Mouse (Mus musculus): ENCODE measurements around the gene Tmem267. TPM values are rescaled to one million over a fixed set of nuclear protein-coding genes. Genes with fewer than 3 reads are reported as not detected.
A peak's percentile ranks its signal among the peaks of the same experiment; 100 is the strongest.

The Tmem267 gene
- polyA plus RNA-seq (2014; fragmentation: Nextera tagmentation; extraction: Ambion mirVana), result 0.98 and 2.4 TPM in 2 replicates

DNA sequence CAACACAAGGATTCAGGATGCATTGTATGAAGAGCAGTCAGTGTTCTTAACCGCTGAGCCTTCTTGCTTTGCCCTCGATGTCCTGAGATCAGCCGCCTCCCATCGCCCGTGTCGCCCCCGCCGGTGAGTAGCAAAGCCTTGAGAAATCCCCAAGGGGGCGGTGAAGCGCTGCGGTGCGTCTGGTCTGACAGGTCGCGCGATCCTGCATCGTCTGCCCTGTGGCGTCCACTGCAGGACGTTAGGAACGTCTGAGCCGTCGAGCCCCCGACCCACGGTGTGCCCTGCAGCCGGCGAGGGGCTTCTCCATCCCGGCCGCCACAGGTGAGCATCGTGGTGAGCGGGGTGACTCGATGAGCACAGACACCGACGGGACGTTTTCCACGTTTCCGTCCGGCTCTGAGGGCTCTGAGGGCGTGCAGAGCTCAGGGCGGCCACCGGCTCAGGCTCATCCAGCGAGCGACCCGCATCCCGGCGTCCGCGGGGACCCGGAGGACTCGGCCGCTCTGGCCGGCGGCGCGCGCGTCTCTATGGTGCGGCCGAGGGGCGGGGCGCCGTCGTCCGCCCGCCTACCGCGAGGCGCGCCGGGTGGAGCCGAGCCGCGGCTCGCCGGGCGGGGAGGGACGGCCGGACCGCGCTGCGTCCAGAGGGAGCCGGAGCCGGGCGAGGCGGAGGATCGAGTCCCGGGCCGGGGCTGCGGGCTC, at the start of gene Tmem267, which contains the start of gene 3110070M22Rik:
Tmem267 (plus strand) TSS at position 160 of the 701 bp plus-strand sequence.
3110070M22Rik (minus strand) TSS at position 504 of the 701 bp plus-strand sequence.
- Histone ChIP-seq H3K9ac (ENCODE audit: low read length) (no peak within 1 kb of the TSS), H3K4me2 (ENCODE audit: low read length) (no peak within 1 kb of the TSS), H3K27me3 (replicated peaks; ENCODE audit: control insufficient read depth, insufficient read depth, low read length) (no peaks in the 10 kb centered on the region), H3K36me3 (ENCODE audit: control insufficient read depth, insufficient read depth, low read length) (peaks cover 33% of the 10 kb centered on the region), H3K9me3 (ENCODE audit: control insufficient read depth, low read length) (no peaks in the 10 kb centered on the region), H3K4me3 (ENCODE audit: low read depth, low read length) (no peak within 1 kb of the TSS), H3K4me1 (replicated peaks; ENCODE audit: control insufficient read depth, insufficient read depth, low read length) (no peaks in the 10 kb centered on the region), H3K27ac (ENCODE audit: low read depth) (no peak within 1 kb of the TSS; the same call in 1 of the 2 replicates)
- WGBS, result 63% methylated on average over 87 of the region's 87 CpGs
- DNase-seq (ENCODE audit: low spot score) (peak; percentile 77), ATAC-seq (replicated peaks; ENCODE audit: low FRiP score, low TSS enrichment, low read depth) (no peak)

DNA sequence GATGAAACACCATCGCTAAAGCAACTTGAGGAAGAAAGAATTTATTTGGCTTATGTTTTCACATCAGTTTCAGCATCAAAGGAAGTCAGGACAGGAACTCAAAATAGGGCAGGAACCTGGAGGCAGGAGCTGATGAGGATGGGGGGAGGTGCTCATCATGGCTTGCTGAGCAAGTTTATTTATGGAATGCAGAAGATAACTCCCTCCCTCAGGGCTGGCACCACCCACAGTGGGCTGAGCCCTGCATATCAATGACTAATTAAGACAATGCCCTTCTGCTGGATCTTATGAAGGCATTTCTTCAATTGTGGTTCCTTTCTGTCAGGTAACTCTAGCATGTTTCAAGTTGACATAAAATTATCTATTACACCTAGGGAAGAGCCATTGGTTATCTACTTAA, 45.6 kb upstream of the Tmem267 start:
- 91% methylated on average over 1 of the region's 1 CpGs for WGBS
- peaks cover 83% of the 10 kb centered on the region for H3K36me3 ChIP-seq (ENCODE audit: control insufficient read depth, insufficient read depth, low read length)
- no peak for ATAC-seq (replicated peaks; ENCODE audit: low FRiP score, low TSS enrichment, low read depth)
- no peaks in the 10 kb centered on the region for H3K9me3 ChIP-seq (ENCODE audit: control insufficient read depth, low read length)
- no peaks in the 10 kb centered on the region for H3K4me1 ChIP-seq (replicated peaks; ENCODE audit: control insufficient read depth, insufficient read depth, low read length)
- DNase-seq (ENCODE audit: low spot score), result no peak
- H3K9ac ChIP-seq (ENCODE audit: low read length), result no peak overlapping the region
- H3K27ac ChIP-seq (ENCODE audit: low read depth), result no peak overlapping the region
- H3K4me3 ChIP-seq (ENCODE audit: low read depth, low read length), result no peak overlapping the region
- no peak overlapping the region for H3K4me2 ChIP-seq (ENCODE audit: low read length)
- H3K27me3 ChIP-seq (replicated peaks; ENCODE audit: control insufficient read depth, insufficient read depth, low read length), result no peaks in the 10 kb centered on the region

DNA sequence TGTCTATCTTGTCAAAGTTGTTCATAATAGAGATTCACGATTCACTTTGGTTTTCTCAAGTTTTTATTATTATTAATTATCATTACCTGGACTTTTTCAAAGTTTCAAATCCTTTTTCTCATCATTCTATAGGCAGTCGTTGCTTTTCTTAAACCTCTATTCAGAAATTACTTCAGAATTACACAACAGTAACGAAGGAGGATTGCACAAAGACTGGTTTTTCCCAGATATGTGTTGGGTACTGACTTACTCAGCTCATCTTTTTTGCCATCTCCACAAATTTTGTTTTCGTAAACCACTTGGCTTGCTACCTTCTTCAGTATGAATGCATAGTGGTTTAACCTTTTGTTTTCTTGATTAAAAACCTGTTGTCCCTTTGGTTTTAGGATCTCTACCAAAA, 34.3 kb upstream of the Tmem267 start:
- ATAC-seq (replicated peaks; ENCODE audit: low FRiP score, low TSS enrichment, low read depth), result no peak
- no peak overlapping the region for H3K4me3 ChIP-seq (ENCODE audit: low read depth, low read length)

DNA sequence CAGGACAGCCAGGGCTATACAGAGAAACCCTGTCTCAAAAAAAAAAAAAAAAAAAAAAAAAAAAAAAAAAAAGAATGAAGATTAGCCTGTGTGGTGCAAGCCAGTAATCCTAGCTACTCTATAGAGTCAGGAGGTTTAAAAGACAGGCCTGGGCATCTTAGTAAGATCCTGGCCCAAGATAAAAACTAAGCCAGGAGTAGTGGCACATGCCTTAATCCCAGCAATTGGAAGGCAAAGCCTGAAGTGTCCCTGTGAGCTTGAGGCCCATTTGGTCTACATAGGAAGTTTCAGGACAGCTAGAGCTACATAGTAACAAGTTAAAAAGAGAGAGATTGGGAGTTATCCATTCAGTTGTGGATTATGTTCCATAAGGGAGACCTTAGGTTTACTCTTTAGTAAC, 32.8 kb upstream of the Tmem267 start:
- Histone ChIP-seq H3K4me3 (ENCODE audit: low read depth, low read length) (no peak overlapping the region), H3K4me1 (replicated peaks; ENCODE audit: control insufficient read depth, insufficient read depth, low read length) (no peaks in the 10 kb centered on the region), H3K36me3 (ENCODE audit: control insufficient read depth, insufficient read depth, low read length) (peaks cover 73% of the 10 kb centered on the region), H3K4me2 (ENCODE audit: low read length) (no peak overlapping the region), H3K9me3 (ENCODE audit: control insufficient read depth, low read length) (no peaks in the 10 kb centered on the region), H3K27me3 (replicated peaks; ENCODE audit: control insufficient read depth, insufficient read depth, low read length) (no peaks in the 10 kb centered on the region), H3K27ac (ENCODE audit: low read depth) (no peak overlapping the region), H3K9ac (ENCODE audit: low read length) (no peak overlapping the region)
- DNase-seq (ENCODE audit: low spot score) (no peak), ATAC-seq (replicated peaks; ENCODE audit: low FRiP score, low TSS enrichment, low read depth) (no peak)

More for the DNA sequence above, 34.3 kb upstream of the Tmem267 start:
- no peaks in the 10 kb centered on the region for H3K4me1 ChIP-seq (replicated peaks; ENCODE audit: control insufficient read depth, insufficient read depth, low read length)
- no peak overlapping the region for H3K27ac ChIP-seq (ENCODE audit: low read depth)
- DNase-seq (ENCODE audit: low spot score), result no peak
- peaks cover 68% of the 10 kb centered on the region for H3K36me3 ChIP-seq (ENCODE audit: control insufficient read depth, insufficient read depth, low read length)
- H3K9me3 ChIP-seq (ENCODE audit: control insufficient read depth, low read length), result no peaks in the 10 kb centered on the region
- H3K27me3 ChIP-seq (replicated peaks; ENCODE audit: control insufficient read depth, insufficient read depth, low read length), result no peaks in the 10 kb centered on the region
- WGBS, result 94% methylated on average over 4 of the region's 4 CpGs
- H3K9ac ChIP-seq (ENCODE audit: low read length), result no peak overlapping the region
- H3K4me2 ChIP-seq (ENCODE audit: low read length), result no peak overlapping the region

DNA sequence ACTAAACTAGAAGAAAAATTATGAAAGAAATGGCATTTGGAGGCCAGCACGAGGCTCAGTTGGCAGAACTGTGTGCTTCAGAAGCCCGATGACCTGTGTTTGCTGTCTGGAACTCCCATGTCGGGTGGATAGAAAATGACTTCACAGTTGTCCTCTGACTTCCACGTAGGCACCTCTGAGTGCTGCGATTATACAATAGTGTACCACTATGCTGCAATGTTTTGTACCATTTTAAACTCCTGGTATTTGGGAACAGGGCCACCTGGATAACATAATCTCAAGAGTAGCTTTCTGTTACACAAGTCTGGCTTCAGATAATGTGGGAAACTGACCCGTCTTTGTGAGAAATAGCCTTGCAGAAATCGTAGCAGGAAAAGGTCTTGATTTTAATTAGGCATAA, 31.5 kb upstream of the Tmem267 start:
- peaks cover 60% of the 10 kb centered on the region for H3K36me3 ChIP-seq (ENCODE audit: control insufficient read depth, insufficient read depth, low read length)
- ATAC-seq (replicated peaks; ENCODE audit: low FRiP score, low TSS enrichment, low read depth) (no peak), DNase-seq (ENCODE audit: low spot score) (no peak)
- H3K4me1 ChIP-seq (replicated peaks; ENCODE audit: control insufficient read depth, insufficient read depth, low read length), result no peaks in the 10 kb centered on the region
- WGBS, result 92% methylated on average over 7 of the region's 7 CpGs
- H3K27ac ChIP-seq (ENCODE audit: low read depth), result no peak overlapping the region
- no peak overlapping the region for H3K4me2 ChIP-seq (ENCODE audit: low read length)
- no peaks in the 10 kb centered on the region for H3K27me3 ChIP-seq (replicated peaks; ENCODE audit: control insufficient read depth, insufficient read depth, low read length)
- no peak overlapping the region for H3K9ac ChIP-seq (ENCODE audit: low read length)
- no peak overlapping the region for H3K4me3 ChIP-seq (ENCODE audit: low read depth, low read length)
- H3K9me3 ChIP-seq (ENCODE audit: control insufficient read depth, low read length), result no peaks in the 10 kb centered on the region

DNA sequence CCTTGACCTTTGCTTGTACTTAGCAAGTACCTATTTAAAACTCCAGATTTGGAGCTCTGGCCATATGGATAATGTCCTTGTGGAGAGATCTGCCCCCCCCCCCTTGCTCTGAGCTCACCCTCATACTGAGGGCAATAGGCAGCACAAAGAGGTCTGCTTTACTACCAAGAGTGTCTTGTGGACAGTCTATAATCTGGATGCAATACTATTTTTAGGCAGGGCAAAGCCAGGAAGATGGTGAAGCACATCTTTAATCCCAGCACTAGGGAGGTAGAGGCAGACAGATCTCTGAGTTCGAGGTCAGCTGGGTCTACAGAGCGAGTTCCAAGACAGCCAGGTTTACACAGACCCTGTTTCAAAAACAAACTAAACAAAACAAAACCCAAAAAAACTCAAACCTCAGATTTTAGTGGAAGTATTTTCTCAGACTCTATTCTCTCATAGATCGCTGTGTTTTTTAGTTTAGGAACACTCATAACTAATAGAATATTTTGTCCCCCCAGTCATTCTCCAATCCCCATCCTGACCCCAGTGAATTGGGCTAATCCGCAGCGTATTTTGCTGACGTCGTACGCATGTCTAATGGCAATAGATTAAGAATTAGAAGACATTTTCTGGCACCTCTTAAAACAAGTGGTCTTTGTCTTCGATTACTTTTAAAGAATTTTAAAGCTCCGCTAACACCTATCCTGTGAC, 25.8 kb upstream of the Tmem267 start:
- WGBS, result 8% methylated on average over 10 of the region's 10 CpGs
- Histone ChIP-seq H3K9me3 (ENCODE audit: control insufficient read depth, low read length) (no peaks in the 10 kb centered on the region), H3K4me3 (ENCODE audit: low read depth, low read length) (peak overlapping the region; percentile 97), H3K27me3 (replicated peaks; ENCODE audit: control insufficient read depth, insufficient read depth, low read length) (no peaks in the 10 kb centered on the region), H3K36me3 (ENCODE audit: control insufficient read depth, insufficient read depth, low read length) (peaks cover 22% of the 10 kb centered on the region), H3K4me1 (replicated peaks; ENCODE audit: control insufficient read depth, insufficient read depth, low read length) (peaks cover 11% of the 10 kb centered on the region), H3K27ac (ENCODE audit: low read depth) (peak overlapping the region; percentile 86), H3K9ac (ENCODE audit: low read length) (peak overlapping the region; percentile 79), H3K4me2 (ENCODE audit: low read length) (peak overlapping the region; percentile 57)
- peak; percentile 58; the same call in 1 of the 2 replicates for ATAC-seq (replicated peaks; ENCODE audit: low FRiP score, low TSS enrichment, low read depth)
- DNase-seq (ENCODE audit: low spot score), result peak; percentile 53

DNA sequence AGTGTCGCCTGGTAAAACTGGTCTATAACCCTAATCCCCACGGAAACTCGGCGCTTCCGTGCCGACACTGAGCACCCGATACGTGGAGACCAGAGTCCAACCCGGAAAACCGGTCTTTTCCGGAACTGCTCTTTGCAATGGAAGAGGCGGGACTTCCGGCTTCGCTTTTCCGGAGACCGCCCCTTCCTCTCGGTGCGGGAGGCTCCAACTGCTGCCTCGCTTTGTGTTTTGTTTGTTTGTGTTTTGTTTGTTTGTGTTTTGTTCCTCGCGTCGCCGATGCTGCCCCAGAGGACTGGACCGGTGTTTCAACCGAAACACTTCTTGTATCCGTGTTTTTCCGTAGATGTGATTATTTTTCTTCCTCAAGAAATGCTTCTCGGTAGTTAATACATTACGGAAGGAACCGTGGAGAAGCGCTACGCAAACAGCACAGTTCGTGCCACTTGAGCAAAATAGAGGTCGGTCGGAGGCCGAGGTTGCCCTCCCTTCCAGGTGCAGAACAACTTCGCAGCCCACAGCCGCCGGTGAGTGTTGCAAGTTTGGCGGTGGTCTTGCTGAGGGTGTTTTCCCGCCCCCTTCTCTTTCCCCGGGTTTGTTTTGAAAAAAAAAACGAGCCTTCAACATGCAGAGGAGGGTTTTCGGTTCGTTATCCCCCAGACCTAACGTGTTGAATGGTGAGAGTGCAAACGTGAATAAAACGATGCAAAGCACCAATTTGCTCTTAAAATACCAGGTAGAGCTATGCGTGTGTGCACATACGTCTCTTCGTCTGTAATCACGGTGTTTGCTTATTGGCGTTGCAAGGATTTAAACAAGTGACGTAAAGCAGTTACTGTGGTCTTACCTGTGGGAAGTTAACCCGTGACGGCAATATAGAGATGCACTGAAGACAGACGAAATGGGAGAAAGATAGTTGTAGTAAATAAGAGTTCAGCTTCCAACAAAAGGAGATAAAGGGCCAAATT, 25.0 kb upstream of the Tmem267 start, which contains the start of gene 4833420G17Rik:
4833420G17Rik (plus strand) TSS at position 173 of the 965 bp plus-strand sequence.
- ATAC-seq (replicated peaks; ENCODE audit: low FRiP score, low TSS enrichment, low read depth) (peak; percentile 96), DNase-seq (ENCODE audit: low spot score) (peak; percentile 90)
- H3K27ac ChIP-seq (ENCODE audit: low read depth), result peak within 1 kb of the TSS; percentile 86
- peak within 1 kb of the TSS; percentile 97 for H3K4me3 ChIP-seq (ENCODE audit: low read depth, low read length)
- WGBS, result 3% methylated on average over 57 of the region's 57 CpGs
- peaks cover 11% of the 10 kb centered on the region for H3K4me1 ChIP-seq (replicated peaks; ENCODE audit: control insufficient read depth, insufficient read depth, low read length)
- peak within 1 kb of the TSS; percentile 79 for H3K9ac ChIP-seq (ENCODE audit: low read length)
- peaks cover 26% of the 10 kb centered on the region for H3K36me3 ChIP-seq (ENCODE audit: control insufficient read depth, insufficient read depth, low read length)
- H3K9me3 ChIP-seq (ENCODE audit: control insufficient read depth, low read length), result no peaks in the 10 kb centered on the region
- H3K4me2 ChIP-seq (ENCODE audit: low read length), result peak within 1 kb of the TSS; percentile 64
- H3K27me3 ChIP-seq (replicated peaks; ENCODE audit: control insufficient read depth, insufficient read depth, low read length), result no peaks in the 10 kb centered on the region

DNA sequence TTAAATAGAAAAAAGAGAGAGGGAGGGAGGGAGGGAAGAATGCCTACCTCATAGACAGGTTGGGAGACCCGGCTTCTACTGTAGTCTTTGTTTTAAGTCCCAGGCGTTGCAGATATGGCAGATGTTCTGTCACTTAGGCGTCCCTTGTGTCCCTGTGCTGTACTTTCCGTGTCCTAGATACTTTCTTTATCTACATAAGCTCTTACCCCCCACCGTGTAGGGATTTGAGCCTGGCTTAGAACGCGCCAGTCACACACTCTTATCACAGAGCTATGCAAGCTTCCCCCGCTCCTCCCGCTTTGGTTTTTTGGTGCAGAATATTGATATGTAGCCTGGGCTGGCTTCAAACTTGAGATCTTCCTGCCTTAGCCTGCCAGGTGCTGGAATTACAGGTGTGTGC, 11.2 kb upstream of the Tmem267 start:
- ATAC-seq (replicated peaks; ENCODE audit: low FRiP score, low TSS enrichment, low read depth) (no peak), DNase-seq (ENCODE audit: low spot score) (no peak)
- H3K4me2 ChIP-seq (ENCODE audit: low read length), result no peak overlapping the region
- H3K27ac ChIP-seq (ENCODE audit: low read depth), result no peak overlapping the region
- WGBS, result 91% methylated on average over 9 of the region's 9 CpGs
- H3K36me3 ChIP-seq (ENCODE audit: control insufficient read depth, insufficient read depth, low read length), result peaks cover 87% of the 10 kb centered on the region
- H3K4me3 ChIP-seq (ENCODE audit: low read depth, low read length), result no peak overlapping the region
- H3K9ac ChIP-seq (ENCODE audit: low read length), result no peak overlapping the region
- no peaks in the 10 kb centered on the region for H3K4me1 ChIP-seq (replicated peaks; ENCODE audit: control insufficient read depth, insufficient read depth, low read length)
- H3K9me3 ChIP-seq (ENCODE audit: control insufficient read depth, low read length), result no peaks in the 10 kb centered on the region
- no peaks in the 10 kb centered on the region for H3K27me3 ChIP-seq (replicated peaks; ENCODE audit: control insufficient read depth, insufficient read depth, low read length)

Measured in intestine, embryonic 14.5 days (tissue).